Mouse (Mus musculus) cortical plate, adult 2 months (tissue): ENCODE measurements at regions not wholly inside any gene's neighbourhood (a gene's known extent, or its start where the extent isn't known, plus 50 kb on each side); places are given as distances from the start of the nearest gene placed in this dataset.

Experiments
- CTCF ChIP-seq: fragments of 200-500 bp; IDR thresholded peaks from 2 replicates; pipeline ENCODE4 v1.5.1; 2011; ENCODE audit warnings: mild to moderate bottlenecking, control low read depth, low read length; ENCODE audit not compliant: insufficient read depth; ENCODE audit errors: extremely low read depth
- POLR2A ChIP-seq: fragments of 200-500 bp; IDR thresholded peaks from 2 replicates; pipeline ENCODE4 v1.6.1; 2011; ENCODE audit warnings: mild to moderate bottlenecking, low read length, control low read depth; ENCODE audit not compliant: insufficient read depth; ENCODE audit errors: extremely low read depth

DNA sequence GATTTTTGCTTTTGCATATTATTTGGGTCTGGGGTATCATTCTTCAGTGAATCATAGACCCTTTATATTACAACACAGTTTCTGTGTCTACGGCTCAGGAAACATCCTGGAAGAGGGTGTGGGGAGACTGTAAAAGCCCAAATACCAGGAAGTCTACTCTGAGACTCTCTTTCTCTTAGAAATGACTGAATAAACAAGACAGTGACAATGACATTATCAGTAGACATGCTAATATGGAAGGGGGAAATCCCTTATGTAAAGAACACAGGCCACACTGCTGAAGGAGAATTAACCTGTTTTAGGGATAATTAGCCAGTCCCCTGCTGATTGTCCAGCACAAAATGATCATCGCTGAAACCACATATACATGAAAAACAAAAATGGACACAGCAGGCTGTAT, 88.5 kb upstream of the Rgs1 start:
- TF ChIP-seq POLR2A (no peak), CTCF (no peak)
